Mouse (Mus musculus) MEL (cell line): Measurements from ENCODE around the gene Gm1113. TPM values are rescaled to one million over a fixed set of nuclear protein-coding genes. Genes with fewer than 3 reads are reported as not detected.
A peak's percentile ranks its signal among the peaks of the same experiment; 100 is the strongest.

Source experiments
- DNase-seq: peaks from one replicate; pipeline ENCODE4 v3.0.0; 2011; ENCODE audit warnings: low read depth, low spot score
- H3K27ac ChIP-seq: 2 replicates; pipeline ENCODE4 v1.5.1; 2012; ENCODE audit warnings: low read depth, mild to moderate bottlenecking, control low read depth, low read length, moderate library complexity; ENCODE audit not compliant: control insufficient read depth
- H3K27me3 ChIP-seq, 2 experiments: fragments of 150-350 bp in 1 of 2; sonication (generic) in 1 of 2; 2 replicates each; pipeline ENCODE4 v1.6.1; 2012; ENCODE audit warnings: low read length in 2 of 2, mild to moderate bottlenecking in 2 of 2, improper control_type of control experiment in 1 of 2, moderate library complexity in 1 of 2; ENCODE audit not compliant: insufficient read depth in 2 of 2, control insufficient read depth in 1 of 2
- H3K36me3 ChIP-seq, 2 experiments: 2 replicates each; pipeline ENCODE4 v1.6.1; 2012 to 2014; ENCODE audit warnings: low read length in 2 of 2, improper control_type of control experiment in 1 of 2, inconsistent platforms in 1 of 2, mild to moderate bottlenecking in 1 of 2; ENCODE audit not compliant: insufficient read depth in 2 of 2, control insufficient read depth in 1 of 2
- H3K4me1 ChIP-seq, 2 experiments: fragments of 150-350 bp in 1 of 2; sonication (generic) in 1 of 2; 2 replicates each; pipeline ENCODE4 v1.6.1; 2012; ENCODE audit warnings: low read length in 2 of 2, improper control_type of control experiment in 1 of 2, mild to moderate bottlenecking in 1 of 2; ENCODE audit not compliant: insufficient read depth in 2 of 2, control insufficient read depth in 1 of 2
- H3K4me3 ChIP-seq, 2 experiments: fragments of 150-350 bp in 1 of 2; sonication (generic) in 1 of 2; 2 replicates each; pipeline ENCODE4 v1.5.1; 2012; ENCODE audit warnings: low read depth in 2 of 2, low read length in 2 of 2, mild to moderate bottlenecking in 2 of 2, moderate library complexity in 2 of 2, control low read depth in 1 of 2, improper control_type of control experiment in 1 of 2; ENCODE audit not compliant: control insufficient read depth in 1 of 2, insufficient read depth in 1 of 2
- H3K79me2 ChIP-seq: 2 replicates; pipeline ENCODE4 v1.6.1; 2012; ENCODE audit warnings: mild to moderate bottlenecking, low read length, moderate library complexity; ENCODE audit not compliant: control insufficient read depth, poor library complexity, insufficient read depth
- H3K9ac ChIP-seq: 2 replicates; pipeline ENCODE4 v1.6.1; 2012; ENCODE audit warnings: low read depth, mild to moderate bottlenecking, control low read depth, low read length, moderate library complexity; ENCODE audit not compliant: control insufficient read depth, poor library complexity, severe bottlenecking
- H3K9me3 ChIP-seq: fragments of 150-350 bp; sonication (generic); replicated peaks from 2 replicates; pipeline ENCODE4 v1.6.1; 2012; ENCODE audit warnings: mild to moderate bottlenecking, low read length, improper control_type of control experiment, moderate library complexity; ENCODE audit not compliant: insufficient read depth
- BHLHE40 ChIP-seq: IDR thresholded peaks from 2 replicates; pipeline ENCODE4 v1.6.1; 2012; ENCODE audit warnings: low read depth, mild to moderate bottlenecking, inconsistent platforms, low read length, improper control_type of control experiment, borderline replicate concordance
- CTCF ChIP-seq, 3 experiments: IDR thresholded peaks in 2 of 3; conservative IDR thresholded peaks in 1 of 3; 2 replicates each; pipeline ENCODE4 v1.5.1; 2011 to 2012; ENCODE audit warnings: low read length in 3 of 3, low read depth in 2 of 3, mild to moderate bottlenecking in 2 of 3, improper control_type of control experiment in 1 of 3, inconsistent platforms in 1 of 3, mixed read lengths in 1 of 3, moderate library complexity in 1 of 3; ENCODE audit not compliant: control insufficient read depth in 1 of 3, insufficient read depth in 1 of 3, poor library complexity in 1 of 3, severe bottlenecking in 1 of 3
- E2F4 ChIP-seq: IDR thresholded peaks from 2 replicates; pipeline ENCODE4 v1.6.1; 2011; ENCODE audit warnings: low read depth, low read length, improper control_type of control experiment, borderline replicate concordance
- ELF1 ChIP-seq: IDR thresholded peaks from 2 replicates; pipeline ENCODE4 v1.6.1; 2014; ENCODE audit warnings: low read depth, mild to moderate bottlenecking, inconsistent platforms, low read length, improper control_type of control experiment, moderate library complexity
- ETS1 ChIP-seq: IDR thresholded peaks from 2 replicates; pipeline ENCODE4 v1.6.1; 2012; ENCODE audit warnings: low read depth, mild to moderate bottlenecking, inconsistent platforms, low read length, improper control_type of control experiment, moderate library complexity
- GABPA ChIP-seq: IDR thresholded peaks from 2 replicates; pipeline ENCODE4 v1.6.1; 2012; ENCODE audit warnings: low read depth, mild to moderate bottlenecking, inconsistent platforms, low read length, improper control_type of control experiment, moderate library complexity
- JUND ChIP-seq: IDR thresholded peaks from 2 replicates; pipeline ENCODE4 v1.6.1; 2011; ENCODE audit warnings: low read depth, mild to moderate bottlenecking, improper control_type of control experiment, low read length
- MAFK ChIP-seq: IDR thresholded peaks from 2 replicates; pipeline ENCODE4 v1.6.1; 2011; ENCODE audit warnings: low read depth, mild to moderate bottlenecking, low read length, improper control_type of control experiment, borderline replicate concordance
- MAX ChIP-seq: IDR thresholded peaks from 2 replicates; pipeline ENCODE4 v1.6.1; 2011; ENCODE audit warnings: low read length, improper control_type of control experiment
- MXI1 ChIP-seq: IDR thresholded peaks from 2 replicates; pipeline ENCODE4 v1.6.1; 2011; ENCODE audit warnings: mild to moderate bottlenecking, low read depth, low read length, improper control_type of control experiment
- MYC ChIP-seq: IDR thresholded peaks from 2 replicates; pipeline ENCODE4 v1.6.1; 2011; ENCODE audit warnings: low read depth, mild to moderate bottlenecking, low read length, improper control_type of control experiment, moderate library complexity
- NELFE ChIP-seq: IDR thresholded peaks from 2 replicates; pipeline ENCODE4 v1.6.1; 2011; ENCODE audit warnings: low read depth, low read length, improper control_type of control experiment
- POLR2A ChIP-seq, 2 experiments: IDR thresholded peaks; 2 replicates each; pipeline ENCODE4 v1.6.1; 2011 to 2012; ENCODE audit warnings: low read length in 2 of 2, mild to moderate bottlenecking in 2 of 2, control low read depth in 1 of 2, improper control_type of control experiment in 1 of 2, low read depth in 1 of 2, moderate library complexity in 1 of 2; ENCODE audit not compliant: control insufficient read depth in 1 of 2, insufficient read depth in 1 of 2, poor library complexity in 1 of 2
- POLR2AphosphoS2 ChIP-seq: IDR thresholded peaks from 2 replicates; pipeline ENCODE4 v1.6.1; 2011; ENCODE audit warnings: low read length, improper control_type of control experiment
- RAD21 ChIP-seq: IDR thresholded peaks from 2 replicates; pipeline ENCODE4 v1.6.1; 2011; ENCODE audit warnings: mild to moderate bottlenecking, low read depth, low read length, improper control_type of control experiment
- RCOR1 ChIP-seq: IDR thresholded peaks from 2 replicates; pipeline ENCODE4 v1.6.1; 2012; ENCODE audit warnings: low read depth, mild to moderate bottlenecking, inconsistent platforms, low read length, improper control_type of control experiment
- SIN3A ChIP-seq: IDR thresholded peaks from 2 replicates; pipeline ENCODE4 v1.6.1; 2012; ENCODE audit warnings: low read length, improper control_type of control experiment, inconsistent platforms
- TAL1 ChIP-seq: IDR thresholded peaks from 2 replicates; pipeline ENCODE4 v1.6.1; 2012; ENCODE audit warnings: mild to moderate bottlenecking, inconsistent platforms, low read length, moderate library complexity, mixed read lengths
- TBP ChIP-seq: IDR thresholded peaks from 2 replicates; pipeline ENCODE4 v1.8.0; 2011; ENCODE audit warnings: low read depth, low read length, improper control_type of control experiment
- UBTF ChIP-seq: IDR thresholded peaks from 2 replicates; pipeline ENCODE4 v1.6.1; 2012; ENCODE audit warnings: low read depth, mild to moderate bottlenecking, inconsistent platforms, low read length, improper control_type of control experiment, moderate library complexity, borderline replicate concordance; ENCODE audit not compliant: insufficient read depth
- ZC3H11A ChIP-seq: IDR thresholded peaks from 2 replicates; pipeline ENCODE4 v1.6.1; 2012; ENCODE audit warnings: low read depth, mild to moderate bottlenecking, inconsistent platforms, low read length, improper control_type of control experiment
- ZNF384 ChIP-seq: IDR thresholded peaks from 2 replicates; pipeline ENCODE4 v1.6.1; 2012; ENCODE audit warnings: low read depth, mild to moderate bottlenecking, inconsistent platforms, low read length, improper control_type of control experiment
- polyA plus RNA-seq, 2 experiments: library from polyadenylated mRNA; stranded (reverse) in 1 of 2; unstranded in 1 of 2; fragments of >175 nt in 1 of 2; fragments of >200 nt in 1 of 2; gene quantifications; 2 replicates each; pipeline versions ENCODE4 v1.2.1 to v1.2.4; 2012; ENCODE audit warnings: low replicate concordance in 2 of 2, low read depth in 1 of 2; ENCODE audit not compliant: insufficient read length in 2 of 2, insufficient read depth in 1 of 2, missing spikeins in 1 of 2
- total RNA-seq: library from RNA; depleted of rRNA; stranded (reverse); fragments of 300-350 nt; gene quantifications from 2 replicates; pipeline ENCODE4 v1.2.3, GENCODE M21; 2012

Gene Gm1113
- total and polyA plus RNA-seq, 3 experiments, result not detected

- H3K36me3 ChIP-seq, result peaks cover 13 to 37% of the 10 kb centered on the region in 2 experiments
- peaks cover 22% of the 10 kb centered on the region for H3K79me2 ChIP-seq
- no peak overlapping the region for H3K4me3 ChIP-seq
- no peaks in the 10 kb centered on the region for H3K9me3 ChIP-seq
- H3K4me1 ChIP-seq, result peaks cover 0 to 11% of the 10 kb centered on the region in 2 experiments; a peak in 3 of 4 replicates
- H3K27ac ChIP-seq, result no peak overlapping the region
- DNase-seq, result no peak
- no peak overlapping the region for H3K9ac ChIP-seq
- H3K27me3 ChIP-seq, result no peaks in the 10 kb centered on the region
- peak; percentile 79 for TF ChIP-seq RCOR1
- no peak for TF ChIP-seq SIN3A
Measured at GRCm38 (mm10) chr9:35561583-35561982, 43.5 kb upstream of the Gm1113 start.

GRCm38 (mm10) chr9:35561076-35561475 is 43.0 kb upstream of the Gm1113 start:
- no peak overlapping the region for H3K27ac ChIP-seq
- H3K79me2 ChIP-seq, result peaks cover 22% of the 10 kb centered on the region
- peaks cover 0 to 11% of the 10 kb centered on the region in 2 experiments; a peak in 3 of 4 replicates for H3K4me1 ChIP-seq
- no peak for DNase-seq
- no peaks in the 10 kb centered on the region for H3K27me3 ChIP-seq
- H3K36me3 ChIP-seq, result peaks cover 12 to 36% of the 10 kb centered on the region in 2 experiments
- no peak overlapping the region for H3K9ac ChIP-seq
- TF ChIP-seq JUND (no peak), ZNF384 (no peak), MAFK (no peak), CTCF (IDR thresholded peaks at IDR 0.05 in 2 of 3, conservative IDR thresholded peaks at IDR 0.05 in 1 of 3; ENCODE audit: control insufficient read depth in 1 of 3, insufficient read depth in 1 of 3, low read depth in 2 of 3, low read length in 3 of 3, poor library complexity in 1 of 3, severe bottlenecking in 1 of 3) (no peak), MAX (no peak), MXI1 (no peak), TAL1 (no peak), BHLHE40 (no peak), UBTF (no peak), E2F4 (no peak), POLR2AphosphoS2 (no peak), RAD21 (no peak), GABPA (no peak), ETS1 (no peak), ZC3H11A (no peak), TBP (no peak), NELFE (no peak), MYC (no peak), POLR2A (IDR thresholded peaks at IDR 0.05; ENCODE audit: control insufficient read depth in 1 of 2, insufficient read depth in 1 of 2, low read depth in 1 of 2, low read length in 2 of 2, poor library complexity in 1 of 2) (no peak), ELF1 (no peak)
- H3K9me3 ChIP-seq, result no peaks in the 10 kb centered on the region
- no peak overlapping the region for H3K4me3 ChIP-seq
